Mouse (Mus musculus) heart, postnatal 10 days (tissue): ENCODE measurements at regions not wholly inside any gene's neighbourhood (a gene's known extent, or its start where the extent isn't known, plus 50 kb on each side); places are given as distances from the start of the nearest gene placed in this dataset.
"Not testable (repeated sequence)": the region's sequence is repeated elsewhere in the genome, so short reads cannot be mapped to it uniquely, and the experiment has no call there.

Source experiments
- DNase-seq, 2 experiments: peaks; one replicate each; pipeline ENCODE4 v3.0.0; 2021
- intact Hi-C: fragments of 180-260 bp; cut with DNase I; formaldehyde crosslinking; loops from one replicate; pipeline ENCODE4 v1.15.1; 2025

GRCm38 (mm10) chr8:109280540-109280939, 213.3 kb upstream of the Pmfbp1 start:
- no peak for DNase-seq
- intact Hi-C loops: no loop called here

- no peak for DNase-seq
- intact Hi-C loops: no loop called here
These were observed 212.2 kb upstream of the Pmfbp1 start for GRCm38 (mm10) chr8:109281598-109281997.

- intact Hi-C loops: no loop called here
- DNase-seq: no peak
These were observed 183.0 kb upstream of the Pmfbp1 start for GRCm38 (mm10) chr8:109310670-109311386.

GRCm38 (mm10) chr8:109311484-109312210, 182.2 kb upstream of the Pmfbp1 start:
- intact Hi-C loops: no loop called here
- no peak for DNase-seq

- intact Hi-C loops: no loop called here
- DNase-seq: no peak
These were observed 181.1 kb upstream of the Pmfbp1 start for GRCm38 (mm10) chr8:109312731-109313130.

GRCm38 (mm10) chr8:109320955-109321354, 172.9 kb upstream of the Pmfbp1 start:
- intact Hi-C loops: no loop called here
- DNase-seq: no peak

GRCm38 (mm10) chr8:109323351-109323750, 170.5 kb upstream of the Pmfbp1 start:
- intact Hi-C loops: no loop called here

GRCm38 (mm10) chr8:109324241-109324640, 169.6 kb upstream of the Pmfbp1 start:
- intact Hi-C loops: no loop called here

More at GRCm38 (mm10) chr8:109323351-109323750, 170.5 kb upstream of the Pmfbp1 start:
- no peak for DNase-seq

GRCm38 (mm10) chr8:109336203-109336602, 157.6 kb upstream of the Pmfbp1 start:
- intact Hi-C loops: no loop called here
- DNase-seq: no peak

More at GRCm38 (mm10) chr8:109324241-109324640, 169.6 kb upstream of the Pmfbp1 start:
- DNase-seq: no peak

- no peak for DNase-seq
These were observed 155.5 kb upstream of the Pmfbp1 start for GRCm38 (mm10) chr8:109338220-109338835.

GRCm38 (mm10) chr8:109340647-109341046, 153.2 kb upstream of the Pmfbp1 start:
- intact Hi-C loops, DNase-seq: not testable (repeated sequence)

More at GRCm38 (mm10) chr8:109338220-109338835, 155.5 kb upstream of the Pmfbp1 start:
- intact Hi-C loops: no loop called here

- DNase-seq: no peak
- intact Hi-C loops: no loop called here
These were observed 138.7 kb upstream of the Pmfbp1 start for GRCm38 (mm10) chr8:109355168-109355567.

- intact Hi-C loops: no loop called here
- no peak for DNase-seq
These were observed 134.3 kb upstream of the Pmfbp1 start for GRCm38 (mm10) chr8:109359396-109360051.

- intact Hi-C loops: no loop called here
These were observed 133.6 kb upstream of the Pmfbp1 start for GRCm38 (mm10) chr8:109360081-109360715.

GRCm38 (mm10) chr8:109360904-109361303, 132.9 kb upstream of the Pmfbp1 start:
- intact Hi-C loops: no loop called here

More at GRCm38 (mm10) chr8:109360081-109360715, 133.6 kb upstream of the Pmfbp1 start:
- DNase-seq: no peak

GRCm38 (mm10) chr8:109361575-109362361, 132.1 kb upstream of the Pmfbp1 start:
- intact Hi-C loops: no loop called here
- no peak for DNase-seq

More at GRCm38 (mm10) chr8:109360904-109361303, 132.9 kb upstream of the Pmfbp1 start:
- no peak for DNase-seq

- no peak for DNase-seq
- intact Hi-C loops: no loop called here
These were observed 130.5 kb upstream of the Pmfbp1 start for GRCm38 (mm10) chr8:109363185-109363845.

GRCm38 (mm10) chr8:109373977-109374376, 119.8 kb upstream of the Pmfbp1 start:
- intact Hi-C loops: no loop called here
- DNase-seq: no peak

GRCm38 (mm10) chr8:109384881-109385280, 108.9 kb upstream of the Pmfbp1 start:
- no peak for DNase-seq
- intact Hi-C loops: no loop called here
